ENCODE assay signal across 11 mouse cellular contexts in genomic region chr11:82139492-82140094, GRCm38 (mm10). TPM values are rescaled to one million over a fixed set of nuclear protein-coding genes. Genes with fewer than 3 reads are reported as not detected.
A peak's percentile ranks its signal among the peaks of the same experiment; 100 is the strongest.
DNase-seq lines count a peak whose midpoint lies in the region; ATAC-seq lines count a peak whose summit lies in the region.
"Had no signal": no experiment of that assay in that cellular context is flagged by ENCODE, and none has a peak within 500 bp of the region (broad histone marks: within the 10 kb centered on the region; RNA-seq: fewer than 3 reads in every experiment).

No protein-coding gene starts in this region.

- no peak overlapping the region for H3K27ac ChIP-seq in limb, embryonic 11.5 days (replicated peaks; ENCODE audit: low read depth, low read length)
- no peak overlapping the region for H3K27ac ChIP-seq in limb, embryonic 10.5 days
- peak overlapping the region; percentile 73 for H3K27ac ChIP-seq in intestine, embryonic 16.5 days (ENCODE audit: low read length)
- 0 out of 2 replicates have a peak overlapping the region, but pooled peaks have one; percentile 35 for H3K27ac ChIP-seq in neural tube, embryonic 15.5 days (replicated peaks)

- H3K9ac ChIP-seq in limb, embryonic 11.5 days (ENCODE audit: low read length), result no peak overlapping the region
- no peak overlapping the region for H3K9ac ChIP-seq in intestine, embryonic 16.5 days (ENCODE audit: low read depth, low read length)
- no peak overlapping the region for H3K9ac ChIP-seq in neural tube, embryonic 15.5 days (replicated peaks)

- no peak overlapping the region for H3K4me2 ChIP-seq in limb, embryonic 11.5 days (ENCODE audit: low read depth, severe bottlenecking)
- no peak overlapping the region for H3K4me2 ChIP-seq in intestine, embryonic 16.5 days (ENCODE audit: low read depth, low read length)
- no peak overlapping the region for H3K4me2 ChIP-seq in neural tube, embryonic 15.5 days

- H3K27me3 ChIP-seq in limb, embryonic 11.5 days (ENCODE audit: control insufficient read depth, insufficient read depth, low read length), result no peaks in the 10 kb centered on the region
- no peaks in the 10 kb centered on the region for H3K27me3 ChIP-seq in limb, embryonic 10.5 days (ENCODE audit: low read depth, poor library complexity, severe bottlenecking)
- no peaks in the 10 kb centered on the region for H3K27me3 ChIP-seq in intestine, embryonic 16.5 days (replicated peaks; ENCODE audit: control insufficient read depth, insufficient read depth, low read length)
- no peaks in the 10 kb centered on the region for H3K27me3 ChIP-seq in neural tube, embryonic 15.5 days (replicated peaks)

- no peak for ATAC-seq in limb, embryonic 11.5 days (ENCODE audit: insufficient number of reproducible peaks, low FRiP score, low TSS enrichment, low read depth)
- ATAC-seq in intestine, embryonic 16.5 days, result peak; percentile 80
- no peak for ATAC-seq in neural tube, embryonic 15.5 days (ENCODE audit: low FRiP score)
- ATAC-seq: activated CD4-positive, CD25-positive, alpha-beta regulatory T cell, adult 4 months had no signal

- no peaks in the 10 kb centered on the region for H3K36me3 ChIP-seq in limb, embryonic 11.5 days (ENCODE audit: control insufficient read depth, insufficient read depth, low read length)
- H3K36me3 ChIP-seq in limb, embryonic 10.5 days, result no peaks in the 10 kb centered on the region
- no peaks in the 10 kb centered on the region for H3K36me3 ChIP-seq in intestine, embryonic 16.5 days (ENCODE audit: control insufficient read depth, insufficient read depth, low read length)
- H3K36me3 ChIP-seq in neural tube, embryonic 15.5 days, result no peaks in the 10 kb centered on the region

- no peak overlapping the region for H3K4me3 ChIP-seq in limb, embryonic 11.5 days (ENCODE audit: low read depth, low read length)
- no peak overlapping the region for H3K4me3 ChIP-seq in limb, embryonic 10.5 days
- H3K4me3 ChIP-seq in intestine, embryonic 16.5 days (ENCODE audit: low read length), result no peak overlapping the region
- no peak overlapping the region for H3K4me3 ChIP-seq in neural tube, embryonic 15.5 days (replicated peaks)
- H3K4me3 ChIP-seq: megakaryocyte, embryonic 14.5 days had no signal

- H3K9me3 ChIP-seq in limb, embryonic 11.5 days (ENCODE audit: control insufficient read depth, low read length), result no peaks in the 10 kb centered on the region
- H3K9me3 ChIP-seq in limb, embryonic 10.5 days (replicated peaks), result no peaks in the 10 kb centered on the region
- H3K9me3 ChIP-seq in intestine, embryonic 16.5 days (ENCODE audit: control insufficient read depth, low read length), result no peaks in the 10 kb centered on the region
- H3K9me3 ChIP-seq in neural tube, embryonic 15.5 days (replicated peaks), result no peaks in the 10 kb centered on the region
- H3K9me3 ChIP-seq: megakaryocyte, embryonic 14.5 days had no signal

- no peaks in the 10 kb centered on the region for H3K4me1 ChIP-seq in limb, embryonic 11.5 days (ENCODE audit: control insufficient read depth, insufficient read depth, low read length)
- peaks cover 8% of the 10 kb centered on the region; the same call in 1 of the 2 replicates for H3K4me1 ChIP-seq in limb, embryonic 10.5 days
- H3K4me1 ChIP-seq in intestine, embryonic 16.5 days (ENCODE audit: control insufficient read depth, insufficient read depth, low read length), result peaks cover 3% of the 10 kb centered on the region; the same call in 1 of the 2 replicates
- 0 out of 2 replicates have a peak, but pooled peaks cover 9% of the 10 kb centered on the region for H3K4me1 ChIP-seq in neural tube, embryonic 15.5 days
- H3K4me1 ChIP-seq: megakaryocyte, embryonic 14.5 days had no signal

- WGBS in limb, embryonic 11.5 days, result 51% methylated on average over 7 of the region's 7 CpGs
- WGBS in limb, embryonic 10.5 days, result 67% methylated on average over 7 of the region's 7 CpGs
- 23% methylated on average over 7 of the region's 7 CpGs for WGBS in intestine, embryonic 16.5 days
- WGBS in neural tube, embryonic 15.5 days, result 53% methylated on average over 7 of the region's 7 CpGs

- peak; percentile 8 for DNase-seq in adrenal gland, postnatal 14 days
- DNase-seq in adrenal gland, postnatal 4 days (ENCODE audit: low spot score in 2 of 2), result no peak
- peak; percentile 36 for DNase-seq in limb, embryonic 11.5 days (ENCODE audit: low spot score)
- no peak for DNase-seq in limb, embryonic 10.5 days (ENCODE audit: low spot score)
- DNase-seq in spleen, postnatal 4 days (ENCODE audit: low spot score in 2 of 2), result no peak
- DNase-seq in frontal cortex, adult 2 months (ENCODE audit: extremely low spot score in 1 of 2, low spot score in 1 of 2), result no peak
- DNase-seq: kidney, adult 2 months had no signal

RNA-seq across cellular contexts. Expression of gene Ccl8, which starts 24.6 kb away (rescaled TPM):
- not detected in 2 replicates for total RNA-seq in adrenal gland, postnatal 14 days (2021)
- not detected for total RNA-seq in adrenal gland, postnatal 4 days (2021)
- not detected in 2 replicates for polyA plus RNA-seq in limb, embryonic 11.5 days (2014; fragmentation: Nextera tagmentation; extraction: Ambion mirVana)
- polyA plus RNA-seq in limb, embryonic 10.5 days (2016; fragmentation: Nextera tagmentation; extraction: Ambion mirVana), result not detected in 2 replicates
- polyA plus RNA-seq in intestine, embryonic 16.5 days (2015; fragmentation: Nextera tagmentation; extraction: Ambion mirVana), result 0.40 TPM in 1 of 2 replicates, not detected in the other
- 0.40 TPM in 1 of 2 replicates, not detected in the other for polyA plus RNA-seq in neural tube, embryonic 15.5 days (2015; fragmentation: Nextera tagmentation; extraction: Ambion mirVana)
- 0.24 and 0.36 TPM in 2 replicates for polyA plus RNA-seq in frontal cortex, adult 2 months (2012; rRNA removed)

RNA-seq across cellular contexts. Expression of gene Ccl12, which starts 37.9 kb away (rescaled TPM):
- 1.1 TPM in 1 of 2 replicates, not detected in the other for total RNA-seq in adrenal gland, postnatal 14 days (2021)
- 1 to 10 TPM in 1 of 2 experiments, under 1 TPM in 1; 0.84 to 1.1 TPM for total RNA-seq in adrenal gland, postnatal 4 days (2021)
- polyA plus RNA-seq in limb, embryonic 11.5 days (2014; fragmentation: Nextera tagmentation; extraction: Ambion mirVana), result 0.61 and 0.92 TPM in 2 replicates
- polyA plus RNA-seq in limb, embryonic 10.5 days (2016; fragmentation: Nextera tagmentation; extraction: Ambion mirVana), result not detected in 2 replicates
- 1.4 and 2.7 TPM in 2 replicates for polyA plus RNA-seq in intestine, embryonic 16.5 days (2015; fragmentation: Nextera tagmentation; extraction: Ambion mirVana)
- 3.3 and 5.3 TPM in 2 replicates for polyA plus RNA-seq in neural tube, embryonic 15.5 days (2015; fragmentation: Nextera tagmentation; extraction: Ambion mirVana)
- polyA plus RNA-seq in frontal cortex, adult 2 months (2012; rRNA removed), result 1.9 and 2.7 TPM in 2 replicates
- polyA plus RNA-seq: activated CD4-positive, CD25-positive, alpha-beta regulatory T cell, adult 4 months had no signal

Comparison
In these comparisons a context has a peak if more than half of its experiments do, and no peak if none do; other contexts are left out.
1. DNase-seq: peak in adrenal gland, postnatal 14 days (single experiment) and limb, embryonic 11.5 days (single experiment); none in adrenal gland, postnatal 4 days (0 of 2), limb, embryonic 10.5 days (single experiment), spleen, postnatal 4 days (0 of 2) and frontal cortex, adult 2 months (0 of 2).
2. H3K27ac ChIP-seq: peak in intestine, embryonic 16.5 days (single experiment) and neural tube, embryonic 15.5 days (single experiment); none in limb, embryonic 11.5 days (single experiment) and limb, embryonic 10.5 days (single experiment).